Mouse (Mus musculus) heart, adult 2 months (tissue): ENCODE measurements around the gene Rpl13. TPM values are rescaled to one million over a fixed set of nuclear protein-coding genes. Genes with fewer than 3 reads are reported as not detected.

Experiments
- DNase-seq, 2 experiments: peaks; one replicate each; pipeline ENCODE4 v3.0.0; 2021
- H3K27ac ChIP-seq: fragments of 200-600 bp; 2 replicates; pipeline ENCODE4 v1.8.1; 2022
- H3K27me3 ChIP-seq: fragments of 200-500 bp; 2 replicates; pipeline ENCODE4 v1.6.1; 2012; ENCODE audit warnings: mild to moderate bottlenecking, low read length, inconsistent platforms, mixed read lengths; ENCODE audit not compliant: control insufficient read depth, insufficient read depth
- H3K36me3 ChIP-seq: fragments of 200-500 bp; 2 replicates; pipeline ENCODE4 v1.6.1; 2012; ENCODE audit warnings: low read length, inconsistent platforms; ENCODE audit not compliant: control insufficient read depth, insufficient read depth
- H3K4me1 ChIP-seq: fragments of 200-500 bp; 2 replicates; pipeline ENCODE4 v1.6.1; 2011; ENCODE audit warnings: low read length; ENCODE audit not compliant: control insufficient read depth, insufficient read depth
- H3K4me3 ChIP-seq: fragments of 200-600 bp; 2 replicates; pipeline ENCODE4 v1.8.1; 2022
- H3K79me2 ChIP-seq: fragments of 200-500 bp; replicated peaks from 2 replicates; pipeline ENCODE4 v1.6.1; 2012; ENCODE audit warnings: mild to moderate bottlenecking, inconsistent platforms, low read length, moderate library complexity, mixed read lengths; ENCODE audit not compliant: control insufficient read depth, insufficient read depth
- H3K9ac ChIP-seq: fragments of 200-500 bp; 2 replicates; pipeline ENCODE4 v1.6.1; 2012; ENCODE audit warnings: low read depth, mild to moderate bottlenecking, control low read depth, inconsistent platforms, low read length, mixed read lengths
- CTCF ChIP-seq: fragments of 200-600 bp; IDR thresholded peaks from 2 replicates; pipeline ENCODE4 v1.8.1; 2022; ENCODE audit warnings: antibody characterized with exemption, mild to moderate bottlenecking, moderate library complexity
- EP300 ChIP-seq: fragments of 200-500 bp; IDR thresholded peaks from 2 replicates; pipeline ENCODE4 v1.6.1; 2011; ENCODE audit warnings: low read depth, low read length, control low read depth; ENCODE audit not compliant: insufficient read depth
- POLR2A ChIP-seq: fragments of 200-500 bp; IDR thresholded peaks from 2 replicates; pipeline ENCODE4 v1.6.1; 2011; ENCODE audit warnings: mild to moderate bottlenecking, low read depth, low read length, control low read depth; ENCODE audit not compliant: insufficient read depth
- WGBS: fragments of 180-500 bp; shearing (Covaris S2); methylation state at CpG from one replicate; pipeline ENCODE4 v1.1.7; 2018; 5-methylcytosine and 5-hydroxymethylcytosine counted together
- intact Hi-C: fragments of 180-260 bp; cut with DNase I; formaldehyde crosslinking; loops from one replicate; pipeline ENCODE4 v1.15.1; 2025
- polyA plus RNA-seq: library from polyadenylated mRNA; depleted of rRNA; stranded (reverse); fragments of >200 nt; gene quantifications from 2 replicates; pipeline ENCODE4 v1.2.3, GENCODE M21; 2012
- total RNA-seq, 2 experiments: library from RNA; stranded (reverse); gene quantifications; 2 replicates each; pipeline ENCODE4 v1.2.3; 2021

The Rpl13 gene
- total and polyA plus RNA-seq, 3 experiments: 418 to 616 (median 463) TPM

DNA sequence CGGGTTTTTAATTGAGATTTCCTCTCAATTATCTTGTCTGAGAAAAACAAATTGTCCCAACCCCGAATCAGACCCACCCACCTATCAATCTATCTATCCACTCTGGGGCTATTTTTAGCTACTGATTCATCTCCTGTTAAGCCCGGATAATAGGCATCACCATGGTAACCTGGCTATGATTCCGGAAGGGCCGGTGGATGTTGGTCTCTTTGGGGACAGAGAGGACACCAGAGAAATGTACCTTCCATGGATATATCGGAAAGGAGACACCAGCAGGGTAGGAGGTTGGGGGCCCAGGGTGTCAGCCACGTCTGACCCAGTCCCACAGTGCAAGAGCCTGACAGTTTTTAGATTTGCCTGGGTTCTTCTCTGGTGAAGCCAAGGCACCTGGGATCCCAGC, 33.3 kb downstream of the Rpl13 start:
- intact Hi-C loops: no loop called here
- Histone ChIP-seq H3K4me1 (peaks cover 6% of the 10 kb centered on the region; the same call in 1 of the 2 replicates), H3K9ac (no peak overlapping the region), H3K27me3 (no peaks in the 10 kb centered on the region), H3K79me2 (no peaks in the 10 kb centered on the region), H3K36me3 (no peaks in the 10 kb centered on the region), H3K27ac (peak overlapping the region; percentile 5; the same call in 1 of the 2 replicates), H3K4me3 (no peak overlapping the region)
- 34% methylated on average over 7 of the region's 7 CpGs for WGBS
- no peak for TF ChIP-seq POLR2A
- no peak for DNase-seq

DNA sequence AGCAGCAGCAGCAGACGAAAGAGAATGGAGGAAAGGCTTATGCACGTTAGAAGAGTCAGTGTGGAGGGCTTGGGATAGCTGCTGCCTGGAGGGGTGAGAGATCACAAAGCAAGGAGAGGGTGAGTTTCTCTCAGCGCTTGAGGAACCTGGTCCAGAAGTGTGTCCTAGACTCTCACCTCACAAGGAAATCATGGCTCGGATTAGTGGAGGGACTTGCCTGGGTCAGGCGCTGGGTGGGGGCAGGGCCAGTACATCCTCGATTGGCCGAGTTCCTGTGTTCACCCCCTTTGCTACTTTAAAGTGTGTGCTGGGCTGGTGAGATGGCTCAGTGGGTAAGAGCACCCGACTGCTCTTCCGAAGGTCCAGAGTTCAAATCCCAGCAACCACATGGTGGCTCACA, 33.7 kb downstream of the Rpl13 start:
- H3K36me3 ChIP-seq: no peaks in the 10 kb centered on the region
- intact Hi-C loops: no loop called here
- H3K27me3 ChIP-seq: no peaks in the 10 kb centered on the region
- peaks cover 6% of the 10 kb centered on the region; the same call in 1 of the 2 replicates for H3K4me1 ChIP-seq
- no peak overlapping the region for H3K9ac ChIP-seq
- DNase-seq: no peak
- H3K27ac ChIP-seq: peak overlapping the region; percentile 5; the same call in 1 of the 2 replicates
- H3K4me3 ChIP-seq: no peak overlapping the region
- 59% methylated on average over 9 of the region's 9 CpGs for WGBS
- H3K79me2 ChIP-seq: no peaks in the 10 kb centered on the region
- TF ChIP-seq POLR2A (no peak), CTCF (no peak), EP300 (no peak)

DNA sequence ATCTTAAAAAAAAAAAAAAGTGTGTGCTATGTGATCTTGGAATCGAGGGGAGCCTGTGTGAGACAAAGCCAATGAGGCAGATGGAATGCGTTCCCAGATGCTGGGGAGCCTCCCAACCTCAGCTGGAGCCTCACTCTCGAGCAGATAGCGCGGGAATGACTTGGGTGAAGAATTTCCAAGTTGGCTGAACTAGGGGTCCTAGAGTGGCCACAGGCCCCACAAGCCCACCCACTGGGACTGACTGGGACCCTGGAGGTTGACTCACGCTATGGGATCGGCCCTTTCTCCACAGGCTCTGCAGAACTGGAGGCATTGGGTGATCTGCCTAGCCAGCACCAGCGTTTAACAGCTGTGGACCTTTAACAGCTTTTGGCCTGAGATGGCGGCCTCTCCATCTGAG, 34.1 kb downstream of the Rpl13 start:
- intact Hi-C loops: no loop called here
- H3K4me1 ChIP-seq: peaks cover 4% of the 10 kb centered on the region; the same call in 1 of the 2 replicates
- H3K4me3 ChIP-seq: no peak overlapping the region
- H3K9ac ChIP-seq: no peak overlapping the region
- no peaks in the 10 kb centered on the region for H3K36me3 ChIP-seq
- peak; percentile 46 to 58 for DNase-seq
- no peaks in the 10 kb centered on the region for H3K79me2 ChIP-seq
- H3K27ac ChIP-seq: no peak overlapping the region
- TF ChIP-seq CTCF: no peak
- TF ChIP-seq EP300: no peak
- TF ChIP-seq POLR2A: no peak
- no peaks in the 10 kb centered on the region for H3K27me3 ChIP-seq
- WGBS: 84% methylated on average over 9 of the region's 9 CpGs

DNA sequence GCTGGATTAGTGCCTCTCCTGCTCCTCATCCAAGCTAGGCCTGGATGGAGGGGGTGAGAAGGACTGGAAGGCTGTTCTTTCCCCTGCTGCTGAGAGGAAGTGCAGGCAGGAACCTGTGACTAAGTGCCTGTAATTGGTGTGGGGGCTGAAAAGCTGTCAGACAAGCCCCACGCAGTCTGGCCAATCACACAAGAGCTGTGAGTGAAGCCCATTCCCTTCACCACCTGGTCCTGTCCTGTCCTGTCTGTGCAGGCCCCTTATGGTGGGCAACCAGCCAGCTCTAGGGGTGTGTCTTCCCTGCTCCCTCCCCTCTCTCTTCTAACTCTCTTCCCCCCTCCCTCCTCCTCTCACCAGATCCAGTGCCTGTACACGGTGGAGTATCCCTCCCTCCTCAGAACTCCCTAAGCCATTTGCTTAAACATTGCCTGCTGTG, 35.5 kb downstream of the Rpl13 start:
- Histone ChIP-seq H3K4me3 (no peak overlapping the region), H3K9ac (no peak overlapping the region), H3K27me3 (no peaks in the 10 kb centered on the region), H3K4me1 (peaks cover 10% of the 10 kb centered on the region), H3K36me3 (no peaks in the 10 kb centered on the region), H3K79me2 (no peaks in the 10 kb centered on the region), H3K27ac (no peak overlapping the region)
- 23% methylated on average over 2 of the region's 2 CpGs for WGBS
- intact Hi-C loops: no loop called here
- peak in 1 of 2 experiments; percentile 46 for DNase-seq
- TF ChIP-seq EP300 (no peak), POLR2A (no peak), CTCF (no peak)

DNA sequence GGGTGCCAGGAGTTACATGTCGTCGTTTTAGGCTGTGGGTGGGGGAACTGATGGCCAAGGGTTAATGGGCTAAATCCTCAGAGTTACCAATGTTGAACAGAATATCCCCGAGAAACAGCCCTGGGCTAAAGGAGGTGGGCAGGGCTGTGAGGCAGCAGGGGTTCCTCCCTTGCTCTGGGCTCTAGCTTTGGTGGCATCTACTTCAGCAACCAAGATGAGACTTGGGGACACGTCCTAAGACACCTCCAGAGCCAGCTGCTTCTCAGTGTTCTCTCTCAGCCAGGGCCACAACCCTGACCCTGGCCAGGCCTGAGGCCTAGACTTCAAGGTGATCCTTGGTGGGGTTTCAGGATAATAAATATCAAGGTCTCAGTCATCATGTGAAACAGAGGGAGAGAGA, 36.6 kb downstream of the Rpl13 start:
- intact Hi-C loops: no loop called here
- Histone ChIP-seq H3K36me3 (no peaks in the 10 kb centered on the region), H3K4me1 (peaks cover 10% of the 10 kb centered on the region), H3K27me3 (no peaks in the 10 kb centered on the region), H3K4me3 (no peak overlapping the region), H3K79me2 (no peaks in the 10 kb centered on the region), H3K9ac (no peak overlapping the region), H3K27ac (no peak overlapping the region)
- 74% methylated on average over 4 of the region's 4 CpGs for WGBS
- TF ChIP-seq POLR2A (no peak), EP300 (no peak), CTCF (no peak)
- DNase-seq: no peak

DNA sequence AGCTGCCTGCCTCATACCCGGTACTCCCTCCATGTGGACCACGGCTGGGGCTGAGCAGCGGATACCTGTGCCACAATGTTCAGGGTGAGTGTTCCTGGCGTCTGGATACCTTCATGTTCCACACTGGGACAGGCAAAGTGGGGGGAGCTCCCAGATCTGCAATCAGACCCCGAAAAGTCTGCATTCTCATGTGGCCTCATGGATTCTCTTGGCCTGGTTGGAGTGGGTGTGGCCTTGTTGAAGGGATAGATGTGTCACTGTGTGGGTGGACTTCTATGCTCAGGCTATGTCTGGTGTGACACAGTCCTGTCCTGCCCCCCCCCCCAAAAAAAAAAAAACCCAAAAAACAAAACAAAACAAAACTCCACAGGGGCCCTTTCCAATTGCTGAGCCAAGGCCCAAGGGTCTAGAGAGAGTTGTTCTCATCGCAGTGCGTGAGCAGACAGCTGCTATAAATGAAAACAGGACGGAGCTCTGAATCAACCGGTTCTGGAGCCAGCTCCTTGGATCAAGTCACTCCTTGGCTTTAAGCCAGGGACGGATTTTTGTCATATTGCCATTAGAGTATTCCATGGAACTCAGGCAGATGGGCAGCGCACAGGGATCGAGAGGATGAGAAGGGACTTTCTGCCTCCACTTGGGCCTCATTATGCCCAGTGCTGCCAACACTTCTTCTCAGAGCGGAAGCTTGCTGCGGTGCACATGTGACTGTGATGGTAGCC, 39.8 kb downstream of the Rpl13 start:
- DNase-seq: peak; percentile 73 to 82
- H3K4me1 ChIP-seq: peaks cover 10% of the 10 kb centered on the region
- H3K36me3 ChIP-seq: no peaks in the 10 kb centered on the region
- no peaks in the 10 kb centered on the region for H3K79me2 ChIP-seq
- TF ChIP-seq CTCF (no peak), POLR2A (peak; percentile 32; the same call in 1 of the 2 replicates), EP300 (no peak)
- H3K9ac ChIP-seq: no peak overlapping the region
- intact Hi-C loops: no loop called here
- no peaks in the 10 kb centered on the region for H3K27me3 ChIP-seq
- H3K4me3 ChIP-seq: no peak overlapping the region
- H3K27ac ChIP-seq: peak overlapping the region; percentile 59
- 30% methylated on average over 14 of the region's 14 CpGs for WGBS
